Comparison of ENCODE assay signal across 30 mouse cellular contexts in the genomic region with DNA sequence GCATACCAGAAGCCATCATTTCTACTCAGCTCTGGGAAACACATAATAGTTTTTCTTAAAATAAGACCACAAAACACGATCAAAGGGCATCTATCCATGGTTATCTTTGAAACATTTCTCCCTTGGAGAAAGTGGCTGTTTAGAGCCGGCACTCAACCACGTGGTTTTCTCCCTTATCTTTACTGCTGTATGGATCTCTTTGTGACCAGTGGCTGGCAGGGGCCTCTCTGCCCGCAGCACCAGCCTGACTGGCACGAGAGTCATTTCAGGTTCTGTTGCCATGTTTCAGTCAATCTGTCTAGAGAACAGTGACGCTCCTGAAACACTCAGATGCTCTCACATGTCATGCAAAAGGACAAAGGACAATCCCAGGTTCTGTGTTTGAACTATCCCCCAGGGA.
DNase-seq lines count a peak whose midpoint lies in the region; ATAC-seq and TF ChIP-seq lines count a peak whose summit lies in the region.
"Had no signal": no experiment of that assay in that cellular context is flagged by ENCODE, and none has a peak within 500 bp of the region (broad histone marks: within the 10 kb centered on the region; RNA-seq: fewer than 3 reads in every experiment).

No protein-coding gene starts in this region.

- no peak for ATAC-seq in hindbrain, embryonic 16.5 days
- peak; percentile 69 for ATAC-seq in megakaryocyte-erythroid progenitor cell, adult 5-6 weeks (replicated peaks; ENCODE audit: low FRiP score, low TSS enrichment, poor library complexity, severe bottlenecking)
- no peak for ATAC-seq in midbrain, embryonic 16.5 days
- ATAC-seq: activated CD4-positive, CD25-positive, alpha-beta regulatory T cell, adult 4 months; forebrain, embryonic 15.5 days had no signal

- TF ChIP-seq EP300 in heart, adult 2 months (IDR thresholded peaks at IDR 0.05; ENCODE audit: insufficient read depth, low read depth, low read length) = no peak

- no peaks in the 10 kb centered on the region for H3K36me3 ChIP-seq in heart, adult 2 months (ENCODE audit: control insufficient read depth, insufficient read depth, low read length)
- H3K36me3 ChIP-seq in hindbrain, embryonic 10.5 days = no peaks in the 10 kb centered on the region
- no peaks in the 10 kb centered on the region for H3K36me3 ChIP-seq in hindbrain, embryonic 16.5 days (ENCODE audit: control insufficient read depth, insufficient read depth, low read length)
- no peaks in the 10 kb centered on the region for H3K36me3 ChIP-seq in midbrain, embryonic 16.5 days (ENCODE audit: control insufficient read depth, insufficient read depth, low read length)
- H3K36me3 ChIP-seq: embryonic facial prominence, embryonic 10.5 days; forebrain, embryonic 12.5 days; forebrain, embryonic 15.5 days; heart, embryonic 12.5 days; hindbrain, embryonic 12.5 days; hindbrain, embryonic 15.5 days had no signal

- no peak for TF ChIP-seq POLR2A in heart, adult 2 months (IDR thresholded peaks at IDR 0.05; ENCODE audit: insufficient read depth, low read depth, low read length)

- TF ChIP-seq CTCF in heart, adult 2 months (IDR thresholded peaks at IDR 0.05) = no peak
- TF ChIP-seq CTCF in layer of hippocampus, adult 2 months (conservative IDR thresholded peaks at IDR 0.05) = no peak

- no peak overlapping the region for H3K4me3 ChIP-seq in heart, adult 2 months
- H3K4me3 ChIP-seq in hindbrain, embryonic 10.5 days = no peak overlapping the region
- H3K4me3 ChIP-seq in hindbrain, embryonic 16.5 days (ENCODE audit: low read length) = no peak overlapping the region
- H3K4me3 ChIP-seq in layer of hippocampus, adult 2 months = no peak overlapping the region
- no peak overlapping the region for H3K4me3 ChIP-seq in midbrain, embryonic 16.5 days (ENCODE audit: low read depth, low read length)
- H3K4me3 ChIP-seq: embryonic facial prominence, embryonic 10.5 days; embryonic facial prominence, embryonic 13.5 days; erythroblast, embryonic 14.5 days; forebrain, embryonic 12.5 days; forebrain, embryonic 15.5 days; heart, embryonic 12.5 days; hindbrain, embryonic 12.5 days; hindbrain, embryonic 15.5 days had no signal

- H3K4me2 ChIP-seq in hindbrain, embryonic 16.5 days (ENCODE audit: low read length) = no peak overlapping the region
- no peak overlapping the region for H3K4me2 ChIP-seq in midbrain, embryonic 16.5 days (ENCODE audit: low read length)
- H3K4me2 ChIP-seq: embryonic facial prominence, embryonic 13.5 days; forebrain, embryonic 12.5 days; forebrain, embryonic 15.5 days; heart, embryonic 12.5 days; hindbrain, embryonic 12.5 days; hindbrain, embryonic 15.5 days had no signal

- no peaks in the 10 kb centered on the region for H3K27me3 ChIP-seq in heart, adult 2 months (ENCODE audit: control insufficient read depth, insufficient read depth, low read length)
- no peaks in the 10 kb centered on the region for H3K27me3 ChIP-seq in hindbrain, embryonic 10.5 days (ENCODE audit: insufficient read depth, poor library complexity, severe bottlenecking)
- no peaks in the 10 kb centered on the region for H3K27me3 ChIP-seq in hindbrain, embryonic 16.5 days (replicated peaks; ENCODE audit: control insufficient read depth, insufficient read depth, low read length)
- no peaks in the 10 kb centered on the region for H3K27me3 ChIP-seq in midbrain, embryonic 16.5 days (ENCODE audit: control insufficient read depth, insufficient read depth, low read depth, low read length)
- H3K27me3 ChIP-seq: CH12.LX; embryonic facial prominence, embryonic 13.5 days; forebrain, embryonic 12.5 days; forebrain, embryonic 15.5 days; heart, embryonic 12.5 days; hindbrain, embryonic 12.5 days; hindbrain, embryonic 15.5 days had no signal

- H3K79me2 ChIP-seq in heart, adult 2 months (replicated peaks; ENCODE audit: control insufficient read depth, insufficient read depth, low read length) = no peaks in the 10 kb centered on the region

- H3K9me3 ChIP-seq in hindbrain, embryonic 10.5 days = no peaks in the 10 kb centered on the region
- H3K9me3 ChIP-seq in hindbrain, embryonic 16.5 days (ENCODE audit: control insufficient read depth, low read length) = no peaks in the 10 kb centered on the region
- no peaks in the 10 kb centered on the region for H3K9me3 ChIP-seq in midbrain, embryonic 16.5 days (replicated peaks; ENCODE audit: control insufficient read depth, low read length, poor library complexity, severe bottlenecking)
- H3K9me3 ChIP-seq: embryonic facial prominence, embryonic 10.5 days; embryonic facial prominence, embryonic 13.5 days; forebrain, embryonic 12.5 days; forebrain, embryonic 15.5 days; heart, embryonic 12.5 days; hindbrain, embryonic 12.5 days; hindbrain, embryonic 15.5 days had no signal

- intact Hi-C loops in heart, adult 2 months (cut with DNase I) = no loop called here

- 41% methylated on average over 6 of the region's 6 CpGs for WGBS in heart, adult 2 months
- 86% methylated on average over 6 of the region's 6 CpGs for WGBS in hindbrain, embryonic 10.5 days
- WGBS in hindbrain, embryonic 16.5 days = 81% methylated on average over 6 of the region's 6 CpGs
- 79% methylated on average over 6 of the region's 6 CpGs for WGBS in midbrain, embryonic 16.5 days

- peak; percentile 54 for DNase-seq in heart, adult 11 months
- DNase-seq in heart, adult 2 months = no peak
- DNase-seq in hindbrain, embryonic 10.5 days (ENCODE audit: low spot score) = no peak
- no peak for DNase-seq in layer of hippocampus, adult 2 months (ENCODE audit: low spot score in 2 of 2)
- no peak for DNase-seq in layer of hippocampus, postnatal 36 days
- DNase-seq: adrenal gland, adult 8-10 months; adrenal gland, postnatal 25 days; B cell, adult 2 months; cerebellum, adult 11-12 months; cerebellum, adult 8-10 months; cerebellum, postnatal 25 days; gastrocnemius, postnatal 10 days; gastrocnemius, postnatal 36 days; heart, postnatal 14 days; heart, postnatal 4 days; kidney, adult 18-20 months; kidney, adult 9 months had no signal

- no peak overlapping the region for H3K9ac ChIP-seq in heart, adult 2 months (ENCODE audit: low read depth, low read length)
- H3K9ac ChIP-seq in hindbrain, embryonic 16.5 days (ENCODE audit: low read depth, low read length) = no peak overlapping the region
- H3K9ac ChIP-seq in midbrain, embryonic 16.5 days (ENCODE audit: low read depth, low read length) = no peak overlapping the region
- H3K9ac ChIP-seq: embryonic facial prominence, embryonic 13.5 days; forebrain, embryonic 12.5 days; forebrain, embryonic 15.5 days; heart, embryonic 12.5 days; hindbrain, embryonic 12.5 days; hindbrain, embryonic 15.5 days had no signal

- H3K4me1 ChIP-seq in heart, adult 2 months (ENCODE audit: control insufficient read depth, insufficient read depth, low read length) = no peaks in the 10 kb centered on the region
- peaks cover 6% of the 10 kb centered on the region; the same call in 1 of the 2 replicates for H3K4me1 ChIP-seq in hindbrain, embryonic 10.5 days (replicated peaks)
- 0 out of 2 replicates have a peak, but pooled peaks cover under 1% of the 10 kb centered on the region for H3K4me1 ChIP-seq in hindbrain, embryonic 16.5 days (ENCODE audit: control insufficient read depth, insufficient read depth, low read depth, low read length)
- no peaks in the 10 kb centered on the region for H3K4me1 ChIP-seq in midbrain, embryonic 16.5 days (ENCODE audit: control insufficient read depth, insufficient read depth, low read length)
- H3K4me1 ChIP-seq: forebrain, embryonic 15.5 days; hindbrain, embryonic 15.5 days had no signal

- H3K27ac ChIP-seq in heart, adult 2 months = no peak overlapping the region
- 0 out of 2 replicates have a peak overlapping the region, but pooled peaks have one; percentile 8 for H3K27ac ChIP-seq in hindbrain, embryonic 10.5 days
- no peak overlapping the region for H3K27ac ChIP-seq in hindbrain, embryonic 16.5 days (ENCODE audit: low read depth, low read length)
- H3K27ac ChIP-seq in layer of hippocampus, adult 2 months = 0 out of 2 replicates have a peak overlapping the region, but pooled peaks have one; percentile 18
- no peak overlapping the region for H3K27ac ChIP-seq in midbrain, embryonic 16.5 days (ENCODE audit: low read length)
- H3K27ac ChIP-seq: embryonic facial prominence, embryonic 10.5 days; embryonic facial prominence, embryonic 13.5 days; forebrain, embryonic 12.5 days; forebrain, embryonic 15.5 days; hindbrain, embryonic 12.5 days; hindbrain, embryonic 15.5 days had no signal

Comparison
In these comparisons a context has a peak if more than half of its experiments do, and no peak if none do; other contexts are left out.
1. H3K27ac ChIP-seq: peak in hindbrain, embryonic 10.5 days (single experiment) and layer of hippocampus, adult 2 months (single experiment); none in heart, adult 2 months (single experiment), hindbrain, embryonic 16.5 days (single experiment) and midbrain, embryonic 16.5 days (single experiment).